Mouse (Mus musculus): ENCODE data around the gene Apba3. TPM values are rescaled to one million over a fixed set of nuclear protein-coding genes. Genes with fewer than 3 reads are reported as not detected.

Gene Apba3
- total and polyA plus RNA-seq, 3 experiments = 68.9 to 73.2 TPM; not detected in 1

GRCm38 (mm10) chr10:81285694-81286450, 19.1 kb downstream of the Apba3 start (continued):
- TF ChIP-seq ZMIZ1 (IDR thresholded peaks at IDR 0.05; ENCODE audit: low read depth, low read length) (no peak), ETS1 (IDR thresholded peaks at IDR 0.05; ENCODE audit: low read depth, low read length) (peak; percentile 62; the same call in 1 of the 2 replicates), ZNF384 (IDR thresholded peaks at IDR 0.05; ENCODE audit: low read depth, low read length) (peak; percentile 71), TCF12 (IDR thresholded peaks at IDR 0.05; ENCODE audit: low read depth, low read length) (peak; percentile 61; the same call in 1 of the 2 replicates)

- no peak for TF ChIP-seq KAT2A (conservative IDR thresholded peaks at IDR 0.05; ENCODE audit: low read depth, low read length)
- no peak for TF ChIP-seq USF2 (IDR thresholded peaks at IDR 0.05; ENCODE audit: borderline replicate concordance in 1 of 2, insufficient read depth in 1 of 2, low read depth in 1 of 2, low read length in 2 of 2)
- TF ChIP-seq ZNF384 (IDR thresholded peaks at IDR 0.05; ENCODE audit: low read depth, low read length) = no peak
- no peak for TF ChIP-seq TAL1 (IDR thresholded peaks at IDR 0.05; ENCODE audit: low read length)
- no peak for TF ChIP-seq POLR2AphosphoS2 (IDR thresholded peaks at IDR 0.05; ENCODE audit: low read length)
- TF ChIP-seq POLR2A (IDR thresholded peaks at IDR 0.05; ENCODE audit: control insufficient read depth in 1 of 2, insufficient read depth in 1 of 2, low read depth in 1 of 2, low read length in 2 of 2, poor library complexity in 1 of 2) = no peak
- peaks cover 6 to 18% of the 10 kb centered on the region in 2 experiments for H3K4me1 ChIP-seq (ENCODE audit: control insufficient read depth in 1 of 2, insufficient read depth in 2 of 2, low read length in 2 of 2)
- peak; percentile 38 for DNase-seq (ENCODE audit: low read depth, low spot score)
Measured at GRCm38 (mm10) chr10:81286586-81286985, 19.8 kb downstream of the Apba3 start.

GRCm38 (mm10) chr10:81287513-81288157, 20.9 kb downstream of the Apba3 start:
- peak; percentile 83 for DNase-seq (ENCODE audit: low read depth, low spot score)
- Histone ChIP-seq H3K27me3 (ENCODE audit: control insufficient read depth in 1 of 2, insufficient read depth in 2 of 2, low read length in 2 of 2) (no peaks in the 10 kb centered on the region), H3K4me1 (ENCODE audit: control insufficient read depth in 1 of 2, insufficient read depth in 2 of 2, low read length in 2 of 2) (peaks cover 9 to 21% of the 10 kb centered on the region in 2 experiments), H3K79me2 (ENCODE audit: control insufficient read depth, insufficient read depth, low read length, poor library complexity) (no peaks in the 10 kb centered on the region), H3K9me3 (replicated peaks; ENCODE audit: insufficient read depth, low read length) (no peaks in the 10 kb centered on the region), H3K36me3 (ENCODE audit: control insufficient read depth in 1 of 2, insufficient read depth in 2 of 2, low read length in 2 of 2) (peaks cover 0 to 16% of the 10 kb centered on the region in 2 experiments; a peak in 2 of 4 replicates), H3K4me3 (ENCODE audit: control insufficient read depth in 1 of 2, insufficient read depth in 1 of 2, low read depth in 2 of 2, low read length in 2 of 2) (no peak overlapping the region), H3K27ac (ENCODE audit: control insufficient read depth, low read depth, low read length) (no peak overlapping the region), H3K9ac (ENCODE audit: control insufficient read depth, low read depth, low read length, poor library complexity, severe bottlenecking) (no peak overlapping the region)
- TF ChIP-seq RCOR1 (IDR thresholded peaks at IDR 0.05; ENCODE audit: low read depth, low read length) (peak; percentile 38; the same call in 1 of the 2 replicates), GABPA (IDR thresholded peaks at IDR 0.05; ENCODE audit: low read depth, low read length) (no peak), TBP (IDR thresholded peaks at IDR 0.05; ENCODE audit: low read depth, low read length) (no peak), SMC3 (IDR thresholded peaks at IDR 0.05; ENCODE audit: low read depth, low read length) (peak; percentile 57), UBTF (IDR thresholded peaks at IDR 0.05; ENCODE audit: borderline replicate concordance, insufficient read depth, low read depth, low read length) (no peak), MAFK (IDR thresholded peaks at IDR 0.05; ENCODE audit: borderline replicate concordance, low read depth, low read length) (no peak), EP300 (IDR thresholded peaks at IDR 0.05; ENCODE audit: low read depth in 1 of 2, low read length in 2 of 2) (no peak), TAL1 (IDR thresholded peaks at IDR 0.05; ENCODE audit: low read length) (peak; percentile 25; the same call in 1 of the 2 replicates), MEF2A (IDR thresholded peaks at IDR 0.05; ENCODE audit: extremely low read depth, insufficient replicate concordance, low read depth, low read length, poor library complexity, severe bottlenecking) (no peak), E2F4 (IDR thresholded peaks at IDR 0.05; ENCODE audit: borderline replicate concordance, low read depth, low read length) (no peak), POLR2A (IDR thresholded peaks at IDR 0.05; ENCODE audit: control insufficient read depth in 1 of 2, insufficient read depth in 1 of 2, low read depth in 1 of 2, low read length in 2 of 2, poor library complexity in 1 of 2) (no peak), RAD21 (IDR thresholded peaks at IDR 0.05; ENCODE audit: low read depth, low read length) (peak; percentile 54), POLR2AphosphoS2 (IDR thresholded peaks at IDR 0.05; ENCODE audit: low read length) (no peak), ZMIZ1 (IDR thresholded peaks at IDR 0.05; ENCODE audit: low read depth, low read length) (no peak), CTCF (IDR thresholded peaks at IDR 0.05 in 2 of 3, conservative IDR thresholded peaks at IDR 0.05 in 1 of 3; ENCODE audit: control insufficient read depth in 1 of 3, insufficient read depth in 1 of 3, low read depth in 2 of 3, low read length in 3 of 3, poor library complexity in 1 of 3, severe bottlenecking in 1 of 3) (peak; percentile 86 to 100 (median 87)), CHD2 (IDR thresholded peaks at IDR 0.05; ENCODE audit: low read length) (no peak), ZC3H11A (IDR thresholded peaks at IDR 0.05; ENCODE audit: low read depth, low read length) (peak; percentile 14; the same call in 1 of the 2 replicates), NRF1 (IDR thresholded peaks at IDR 0.05; ENCODE audit: insufficient read depth, low read depth, low read length, poor library complexity, severe bottlenecking) (peak; percentile 47; the same call in 1 of the 2 replicates), ELF1 (IDR thresholded peaks at IDR 0.05; ENCODE audit: low read depth, low read length) (no peak)

More at GRCm38 (mm10) chr10:81286586-81286985, 19.8 kb downstream of the Apba3 start:
- Histone ChIP-seq H3K9ac (ENCODE audit: control insufficient read depth, low read depth, low read length, poor library complexity, severe bottlenecking) (peak overlapping the region; percentile 78), H3K27me3 (ENCODE audit: control insufficient read depth in 1 of 2, insufficient read depth in 2 of 2, low read length in 2 of 2) (no peaks in the 10 kb centered on the region), H3K4me3 (ENCODE audit: control insufficient read depth in 1 of 2, insufficient read depth in 1 of 2, low read depth in 2 of 2, low read length in 2 of 2) (peak overlapping the region; percentile 48 to 85), H3K36me3 (ENCODE audit: control insufficient read depth in 1 of 2, insufficient read depth in 2 of 2, low read length in 2 of 2) (peaks cover 0 to 13% of the 10 kb centered on the region in 2 experiments; a peak in 2 of 4 replicates), H3K27ac (ENCODE audit: control insufficient read depth, low read depth, low read length) (no peak overlapping the region), H3K79me2 (ENCODE audit: control insufficient read depth, insufficient read depth, low read length, poor library complexity) (no peaks in the 10 kb centered on the region), H3K9me3 (replicated peaks; ENCODE audit: insufficient read depth, low read length) (no peaks in the 10 kb centered on the region)
